Mouse (Mus musculus) testis, postnatal 10 days (tissue): ENCODE measurements around the gene Defb23.

Experiments used
- DNase-seq: peaks from one replicate; pipeline ENCODE4 v3.0.0; 2021; ENCODE audit warnings: low spot score

Defb23 gene

GRCm38 (mm10) chr2:152436983-152437860 lies 27.2 kb downstream of the Defb23 start:
- peak; percentile 96 for DNase-seq

GRCm38 (mm10) chr2:152436405-152436901 lies 28.0 kb downstream of the Defb23 start:
- DNase-seq, result peak; percentile 40

- peak; percentile 33 for DNase-seq
These were observed 35.9 kb downstream of the Defb23 start for GRCm38 (mm10) chr2:152428481-152428880.

GRCm38 (mm10) chr2:152427493-152427892 lies 36.9 kb downstream of the Defb23 start:
- DNase-seq, result no peak

GRCm38 (mm10) chr2:152415786-152416185 lies 48.6 kb downstream of the Defb23 start:
- DNase-seq, result no peak

- no peak for DNase-seq
These were observed 49.1 kb downstream of the Defb23 start, which contains the start of gene 6820408C15Rik for GRCm38 (mm10) chr2:152415287-152415686. Gene 6820408C15Rik, plus strand, starts transcription at chr2:152415587.

GRCm38 (mm10) chr2:152414591-152415165 lies 49.7 kb downstream of the Defb23 start, which contains the start of gene Zcchc3:
Gene Zcchc3, minus strand, starts transcription at chr2:152415027.
- peak; percentile 92 for DNase-seq

GRCm38 (mm10) chr2:152413765-152414584 lies 50.4 kb downstream of the Defb23 start:
- peak; percentile 65 for DNase-seq

GRCm38 (mm10) chr2:152413158-152413764 lies 51.2 kb downstream of the Defb23 start:
- no peak for DNase-seq

GRCm38 (mm10) chr2:152412526-152413157 lies 51.8 kb downstream of the Defb23 start:
- no peak for DNase-seq

GRCm38 (mm10) chr2:152411471-152411870 lies 52.9 kb downstream of the Defb23 start:
- DNase-seq, result no peak

- peak; percentile 96 for DNase-seq
These were observed 53.4 kb downstream of the Defb23 start for GRCm38 (mm10) chr2:152410971-152411371.

- no peak for DNase-seq
These were observed 54.6 kb downstream of the Defb23 start for GRCm38 (mm10) chr2:152409781-152410180.
